Mouse (Mus musculus) hematopoietic stem cell, adult 5-6 weeks (primary cell): ENCODE data around the gene Glyat. TPM values are rescaled to one million over a fixed set of nuclear protein-coding genes. Genes with fewer than 3 reads are reported as not detected.
"Not testable (repeated sequence)": the region's sequence is repeated elsewhere in the genome, so short reads cannot be mapped to it uniquely, and the experiment has no call there.

Experiments used
- ATAC-seq, 2 experiments: fragments of 125-278 bp in 1 of 2; replicated peaks in 1 of 2; 2 replicates each; pipeline ENCODE4 v1.8.0; 2016 to 2017; ENCODE audit warnings: inconsistent platforms in 2 of 2, mild to moderate bottlenecking in 2 of 2, moderate number of reproducible peaks in 2 of 2, low read depth in 1 of 2, moderate TSS enrichment in 1 of 2; ENCODE audit not compliant: low FRiP score in 2 of 2, poor library complexity in 2 of 2, severe bottlenecking in 2 of 2, insufficient read depth in 1 of 2, low TSS enrichment in 1 of 2
- total RNA-seq: library from RNA; stranded (forward); fragments of 172-1452, 232-1000 nt; gene quantifications from 2 replicates; pipeline ENCODE4 v1.2.3, GENCODE M21; 2017

Gene Glyat
- total RNA-seq, 1 experiment from 2014 or later: not detected

DNA sequence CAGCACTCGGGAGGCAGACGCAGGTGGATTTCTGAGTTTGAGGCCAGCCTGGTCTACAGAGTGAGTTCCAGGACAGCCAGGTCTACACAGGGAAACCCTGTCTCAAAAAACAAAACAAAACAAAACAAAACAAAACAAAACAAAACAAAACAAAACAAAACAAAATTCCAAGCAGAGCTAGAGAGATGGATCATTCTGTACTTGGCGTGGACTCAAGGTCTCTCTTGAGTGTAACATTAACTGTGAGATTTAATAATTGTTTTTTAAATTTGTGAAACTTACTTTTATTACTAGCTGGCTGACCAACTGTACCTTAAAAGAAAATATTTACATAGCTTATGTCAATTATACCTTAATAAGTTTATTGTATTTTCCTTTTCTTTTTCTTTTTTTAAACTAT, 35.5 kb downstream of the Glyat start:
- not testable (repeated sequence) for ATAC-seq

DNA sequence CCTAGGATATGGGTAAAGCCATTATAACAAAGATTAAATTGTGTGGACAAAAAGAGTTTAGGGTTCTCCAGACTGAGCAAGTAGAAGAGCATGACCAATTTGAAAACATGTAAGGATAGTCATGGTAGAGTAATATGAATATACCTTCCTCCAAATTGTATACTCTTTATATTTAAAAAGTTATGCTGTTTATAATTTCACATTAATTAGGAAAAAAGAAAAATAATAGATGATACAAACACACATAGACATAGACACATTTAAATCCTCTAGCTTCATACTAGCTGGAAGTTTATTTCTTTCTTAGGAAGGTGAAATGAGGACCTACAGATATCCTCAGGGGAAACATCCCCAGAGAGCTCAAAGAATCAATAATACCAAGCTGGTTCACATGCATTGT, 37.0 kb downstream of the Glyat start, which contains the start of gene Olfr1442:
Gene Olfr1442 (plus strand): TSS at position 301 of the 400 bp plus-strand sequence.
- ATAC-seq: no peak

DNA sequence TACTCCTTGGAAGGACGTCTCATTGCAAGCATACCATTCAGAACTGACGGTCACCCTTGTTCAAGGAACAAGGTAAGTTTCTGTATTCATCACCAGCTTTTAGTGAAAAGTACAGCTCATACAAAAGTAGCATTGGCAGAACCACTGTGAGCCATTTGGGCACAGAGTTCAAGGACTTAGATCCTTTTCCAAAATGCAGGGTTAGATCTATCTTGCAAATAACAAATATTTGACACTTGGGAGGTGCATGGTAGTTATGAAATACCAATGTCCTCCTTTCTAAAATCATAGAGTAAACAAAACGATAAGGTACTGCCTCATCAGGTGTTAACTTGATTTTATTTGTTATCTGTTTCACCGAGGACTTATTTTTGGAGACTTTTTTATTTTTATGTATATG, 37.9 kb downstream of the Glyat start:
- no peak for ATAC-seq

DNA sequence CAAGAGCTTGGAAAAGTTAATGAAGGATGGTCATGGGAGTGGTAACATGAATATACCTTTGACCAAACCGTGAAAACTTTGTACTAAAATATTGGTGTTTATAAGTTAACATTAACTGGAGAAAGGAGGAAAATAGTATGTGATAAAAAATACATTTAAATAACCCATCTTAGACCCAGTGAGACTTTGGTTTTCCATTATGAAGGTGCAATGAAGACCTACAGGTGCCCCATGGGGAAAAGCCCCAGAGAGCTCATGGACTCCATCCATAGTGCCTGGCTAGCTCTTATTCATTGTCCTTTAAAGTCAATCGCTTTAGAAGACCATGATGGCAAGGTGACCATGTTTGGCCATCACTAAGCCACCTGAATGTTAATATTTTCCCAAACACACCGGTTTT, 44.7 kb downstream of the Glyat start, which contains the start of gene Olfr1443:
Gene Olfr1443 (plus strand): TSS at position 301 of the 400 bp plus-strand sequence.
- no peak for ATAC-seq

- no peak for ATAC-seq
These were observed 51.5 kb downstream of the Glyat start for GRCm38 (mm10) chr19:12684638-12685037.

DNA sequence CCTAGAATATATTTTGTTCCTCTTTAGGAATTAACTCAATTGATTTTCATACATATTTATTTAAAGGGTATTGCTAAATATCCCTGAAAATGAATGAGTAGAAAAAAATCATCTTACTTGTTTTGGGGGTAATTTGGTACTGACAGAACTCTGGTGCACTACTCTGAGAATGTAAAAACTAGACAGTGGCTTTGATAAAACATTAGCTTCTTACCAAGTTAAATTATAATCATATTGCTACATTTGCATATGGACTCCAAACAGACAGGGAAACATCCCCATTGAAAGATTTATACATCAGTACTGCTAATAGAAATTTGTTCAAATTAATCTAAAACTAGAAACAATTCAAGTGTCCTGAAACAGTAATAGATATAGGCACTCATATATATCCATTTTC, 52.1 kb downstream of the Glyat start:
- no peak for ATAC-seq

DNA sequence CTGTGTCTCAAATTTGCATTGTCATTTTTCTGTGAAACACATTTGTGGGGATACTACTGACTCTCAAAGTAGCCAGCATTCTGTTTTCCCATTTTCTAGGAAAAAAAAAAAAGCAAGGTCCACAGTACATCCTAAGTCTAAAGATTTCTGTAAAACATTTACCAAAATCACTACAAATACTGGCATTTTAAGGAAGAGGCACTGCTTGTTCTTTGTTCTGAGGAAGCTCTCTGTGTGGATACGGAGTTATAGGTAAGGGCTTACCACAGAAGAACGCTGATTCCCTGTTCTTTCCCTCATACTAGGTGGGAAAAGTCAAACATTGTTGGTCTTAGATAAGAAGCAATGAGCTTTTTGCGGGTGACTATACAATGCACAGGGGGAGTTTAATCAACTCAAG, 62.5 kb downstream of the Glyat start, which contains the start of gene Keg1:
Gene Keg1 (plus strand): TSS at position 197 of the 400 bp plus-strand sequence.
- ATAC-seq: no peak

- no peak for ATAC-seq
These were observed 63.1 kb downstream of the Glyat start for GRCm38 (mm10) chr19:12696221-12696620.

Other genes with a start within 250 kb of the Glyat start
- gene Olfr1440, start 246.0 kb upstream of the Glyat start, total RNA-seq: not detected in 2 replicates
- gene Olfr1441, start 215.9 kb upstream of the Glyat start, total RNA-seq: not detected in 2 replicates
- gene Pfpl, start 205.4 kb upstream of the Glyat start, total RNA-seq: not detected in 2 replicates
- gene Mpeg1, start 172.5 kb upstream of the Glyat start, total RNA-seq: 15.1 and 28.2 TPM in 2 replicates
- gene Dtx4, start 131.9 kb upstream of the Glyat start, total RNA-seq: 5.3 and 8.2 TPM in 2 replicates
- gene Fam111a, start 87.6 kb upstream of the Glyat start, total RNA-seq: 161 and 174 TPM in 2 replicates
- gene Gm4952, start 33.3 kb upstream of the Glyat start, total RNA-seq: not detected in 2 replicates
- gene Olfr1442, start 37.1 kb downstream of the Glyat start, total RNA-seq: not detected in 2 replicates
- not detected in 2 replicates for gene Olfr1443, start 44.8 kb downstream of the Glyat start, total RNA-seq
- gene Keg1, start 62.5 kb downstream of the Glyat start, total RNA-seq: not detected in 2 replicates
- 0.63 and 1.1 TPM in 2 replicates for gene Cntf, start 132.3 kb downstream of the Glyat start, total RNA-seq
- 112 and 128 TPM in 2 replicates for gene Zfp91, start 162.8 kb downstream of the Glyat start, total RNA-seq
- gene Lpxn, start 162.9 kb downstream of the Glyat start, total RNA-seq: 4.4 and 5.2 TPM in 2 replicates
- not detected in 2 replicates for gene Gm5244, start 213.4 kb downstream of the Glyat start, total RNA-seq
- gene Olfr1444, start 224.0 kb downstream of the Glyat start, total RNA-seq: not detected in 2 replicates